Mouse (Mus musculus): ENCODE results near the gene Arhgap17.

Arhgap17 gene

GRCm38 (mm10) chr7:123368778-123369746, 653 bp downstream of the Arhgap17 start:
- no peak for DNase-seq (ENCODE audit: low read depth)

- no peak for DNase-seq (ENCODE audit: low read depth)
Measured at GRCm38 (mm10) chr7:123368187-123368586, 1.5 kb downstream of the Arhgap17 start.

- no peak for DNase-seq (ENCODE audit: low read depth)
Measured at GRCm38 (mm10) chr7:123367218-123368150, 2.2 kb downstream of the Arhgap17 start.

DNA sequence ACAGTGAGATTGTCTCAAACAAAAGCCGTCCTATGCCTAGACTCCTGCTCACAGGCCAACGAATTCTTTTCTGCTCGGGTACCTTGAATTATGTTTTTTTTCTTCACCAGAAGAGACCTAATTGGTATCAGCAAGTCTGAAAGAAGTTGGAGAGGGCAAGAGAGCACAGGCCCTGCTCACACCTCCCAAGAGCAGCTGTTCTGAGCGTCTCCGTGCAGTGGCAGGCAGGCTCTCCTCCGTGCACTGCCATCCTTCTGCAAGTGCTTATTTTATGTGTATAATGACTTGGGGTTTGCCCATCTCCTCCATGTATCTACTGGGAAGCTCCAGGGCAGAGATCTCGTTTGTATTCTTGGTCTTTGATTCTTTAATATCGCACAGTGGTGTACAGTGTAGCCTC, 2.9 kb downstream of the Arhgap17 start:
- no peak for DNase-seq (ENCODE audit: low read depth)

- no peak for DNase-seq (ENCODE audit: low read depth)
Measured at GRCm38 (mm10) chr7:123365876-123366741, 3.6 kb downstream of the Arhgap17 start.

- no peak for DNase-seq (ENCODE audit: low read depth)
Measured at GRCm38 (mm10) chr7:123363971-123364370, 5.7 kb downstream of the Arhgap17 start.

DNA sequence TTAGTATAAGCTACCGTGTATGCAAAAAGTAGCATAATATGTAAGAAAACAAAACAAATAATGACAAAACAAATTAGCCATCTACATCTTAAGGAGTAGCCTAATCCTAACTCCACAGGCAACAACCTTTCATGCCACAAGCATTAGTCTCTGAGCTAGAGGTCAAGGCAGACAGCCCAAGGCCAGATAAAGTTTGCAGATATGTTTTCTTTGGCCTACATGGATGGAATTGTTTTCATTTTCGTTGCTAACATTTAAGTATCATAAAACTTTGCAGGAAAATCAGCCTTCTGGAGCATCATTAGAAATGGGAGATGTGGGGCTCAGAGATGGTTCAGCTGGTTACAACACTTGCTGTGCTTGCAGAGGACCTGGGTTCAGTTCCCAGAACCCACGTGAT, 6.9 kb downstream of the Arhgap17 start:
- DNase-seq (ENCODE audit: low read depth) = no peak

DNA sequence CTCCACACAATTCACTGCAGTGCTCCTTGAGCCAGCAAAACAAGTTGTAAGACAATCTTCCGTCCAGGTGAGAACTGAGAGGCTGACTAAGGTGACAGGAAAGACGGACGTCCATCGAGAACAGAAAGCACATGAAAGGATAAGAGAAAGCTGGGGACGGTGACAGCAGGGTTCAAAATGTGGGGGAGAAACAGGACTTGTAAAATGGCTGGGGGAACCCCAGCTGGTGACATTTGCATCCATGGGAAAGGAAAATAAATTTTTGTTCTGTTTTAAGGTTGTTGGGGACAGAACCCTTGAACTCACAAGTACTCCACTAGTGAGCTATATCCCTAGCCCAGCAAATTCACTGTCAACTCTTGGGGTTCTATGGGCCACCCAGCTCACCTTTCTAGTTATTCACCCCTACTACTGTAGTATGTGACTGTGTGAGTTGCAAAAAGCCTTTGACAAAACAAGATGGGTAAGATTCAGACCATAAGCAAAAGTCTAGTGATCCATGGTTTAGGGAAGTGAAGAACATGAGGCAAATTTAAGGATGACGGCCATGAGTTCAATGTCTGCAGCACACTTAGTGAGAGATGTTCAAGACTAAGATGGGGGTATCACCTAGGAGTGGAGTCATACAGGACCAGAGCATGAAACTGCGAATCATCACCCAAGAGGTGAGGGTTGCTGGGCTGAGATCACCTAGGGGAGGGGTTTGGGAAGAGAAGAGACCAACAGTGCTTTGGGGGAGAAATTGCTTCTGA, 8.3 kb downstream of the Arhgap17 start:
- DNase-seq (ENCODE audit: low read depth) = no peak

GRCm38 (mm10) chr7:123360185-123360584, 9.5 kb downstream of the Arhgap17 start:
- no peak for DNase-seq (ENCODE audit: low read depth)

DNA sequence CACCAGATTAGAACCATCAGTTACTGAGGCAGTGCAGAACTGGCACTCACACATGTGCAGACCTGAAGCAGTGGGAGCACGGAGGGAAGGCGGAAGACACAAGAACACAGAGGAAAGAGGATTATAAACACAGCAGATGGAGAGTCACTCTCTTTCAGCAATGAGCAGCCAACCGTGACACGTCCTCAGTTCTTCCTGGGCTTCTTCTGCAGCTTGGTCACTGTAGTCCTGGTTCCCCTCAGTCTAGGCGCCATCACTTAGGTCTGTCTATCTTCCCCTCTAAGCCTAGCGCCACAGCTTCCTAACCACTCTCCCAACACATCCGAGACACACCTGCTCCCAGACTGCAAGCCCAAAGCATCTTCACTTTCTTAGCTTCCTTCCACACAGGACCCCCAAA, 10.6 kb downstream of the Arhgap17 start:
- DNase-seq (ENCODE audit: low read depth) = no peak

DNA sequence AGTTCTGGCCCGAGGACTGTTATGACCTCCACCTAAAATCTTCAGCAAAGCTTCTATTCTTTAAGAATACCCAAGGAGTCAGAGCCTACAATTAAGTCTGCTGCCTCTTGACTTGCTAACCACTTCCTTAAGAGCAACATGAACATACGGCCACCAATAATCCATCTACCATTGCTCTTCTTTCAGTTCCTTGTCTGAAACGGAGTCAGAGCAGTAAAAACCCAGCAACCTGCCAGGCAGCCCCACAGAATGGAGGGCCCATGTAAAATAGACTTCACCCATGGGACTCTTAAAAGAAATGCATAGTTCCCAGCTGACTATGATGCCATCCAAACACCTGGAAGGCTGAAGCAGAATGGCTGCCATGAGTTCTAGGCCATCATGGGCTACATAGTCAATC, 13.6 kb downstream of the Arhgap17 start:
- no peak for DNase-seq (ENCODE audit: low read depth)

GRCm38 (mm10) chr7:123354851-123355250, 14.9 kb downstream of the Arhgap17 start:
- no peak for DNase-seq (ENCODE audit: low read depth)

GRCm38 (mm10) chr7:123354392-123354791, 15.3 kb downstream of the Arhgap17 start:
- DNase-seq (ENCODE audit: low read depth) = no peak

- DNase-seq (ENCODE audit: low read depth) = peak; percentile 63
Measured at GRCm38 (mm10) chr7:123353879-123354278, 15.8 kb downstream of the Arhgap17 start.

DNA sequence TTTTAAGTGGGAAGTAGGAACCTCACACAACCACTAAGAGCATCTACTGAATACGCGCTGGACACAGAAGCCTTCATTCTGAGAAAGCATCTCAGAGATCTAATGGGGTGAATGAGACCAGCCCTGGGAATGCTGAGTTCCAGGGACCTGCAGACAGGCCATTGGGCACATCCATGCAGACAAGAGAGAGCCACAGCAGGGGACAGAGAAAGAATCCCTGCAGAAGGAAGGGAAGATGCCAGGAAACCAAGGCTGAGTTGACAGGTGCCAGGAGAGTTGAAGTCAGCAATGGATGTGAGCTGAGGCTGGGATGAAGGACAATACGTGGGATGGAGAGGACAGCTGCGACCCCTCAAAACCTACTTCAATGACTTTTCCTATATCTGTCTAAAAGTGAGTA, 16.6 kb downstream of the Arhgap17 start:
- no peak for DNase-seq (ENCODE audit: low read depth)

GRCm38 (mm10) chr7:123350243-123350642, 19.5 kb downstream of the Arhgap17 start:
- no peak for DNase-seq (ENCODE audit: low read depth)

GRCm38 (mm10) chr7:123349813-123350212, 19.9 kb downstream of the Arhgap17 start:
- no peak for DNase-seq (ENCODE audit: low read depth)

DNA sequence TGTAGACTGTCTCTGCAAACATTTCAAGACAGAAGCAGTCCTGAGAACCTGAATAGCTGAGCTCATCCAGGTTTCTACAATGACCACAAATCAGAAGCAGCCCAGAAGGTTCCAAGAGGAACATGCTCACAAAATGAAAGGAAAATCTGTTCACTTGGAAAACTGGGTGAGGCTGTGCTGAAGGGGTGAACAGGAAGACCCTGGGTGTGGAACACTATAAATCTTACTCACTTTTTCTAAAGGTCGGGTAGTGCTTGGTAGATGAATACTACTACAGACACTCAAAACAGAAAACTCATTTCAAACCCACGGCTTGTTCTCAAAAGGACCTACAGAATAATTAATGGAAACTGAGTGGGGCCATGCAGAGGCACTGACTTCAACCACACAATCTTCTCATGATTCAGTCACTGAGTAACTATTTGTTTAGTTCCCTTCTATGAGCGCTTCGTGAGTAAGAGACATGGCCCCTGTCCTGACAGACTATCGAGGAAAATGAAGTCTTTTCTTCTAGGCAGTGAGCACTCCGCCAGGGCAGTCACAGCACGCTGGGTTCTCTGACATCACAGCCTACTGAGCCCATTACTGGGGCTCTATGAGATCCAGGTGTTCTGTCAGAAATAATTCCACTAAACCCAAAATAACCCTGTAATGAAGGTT, 23.0 kb downstream of the Arhgap17 start:
- DNase-seq (ENCODE audit: low read depth) = no peak

DNA sequence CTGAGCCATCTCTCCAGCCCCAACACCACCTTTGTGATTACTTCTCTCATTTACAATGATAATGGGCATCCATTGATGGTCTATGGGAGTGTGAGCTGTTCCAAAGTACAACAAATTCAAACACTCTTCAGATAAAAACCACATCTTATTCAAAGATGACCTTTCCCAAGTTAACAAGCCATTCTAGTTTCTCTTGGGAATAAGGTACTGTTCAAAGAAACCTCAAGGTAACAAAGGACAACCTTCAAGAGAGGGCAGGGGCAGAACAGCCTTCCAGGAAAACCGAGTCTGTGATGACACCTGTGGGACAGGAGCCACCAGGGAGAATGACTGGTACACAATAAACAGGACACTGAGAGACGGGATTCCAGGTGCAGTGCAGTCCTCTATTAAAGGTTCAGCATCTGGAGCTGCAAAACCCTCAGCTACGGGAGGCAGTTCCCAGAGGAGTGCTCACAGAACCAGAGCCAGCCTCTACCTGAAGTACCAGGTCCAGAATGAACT, 24.6 kb downstream of the Arhgap17 start:
- no peak for DNase-seq (ENCODE audit: low read depth)

GRCm38 (mm10) chr7:123344079-123344780, 25.5 kb downstream of the Arhgap17 start:
- no peak for DNase-seq (ENCODE audit: low read depth)
